Mouse (Mus musculus): ENCODE results near the gene Ift140.

Ift140 gene

DNA sequence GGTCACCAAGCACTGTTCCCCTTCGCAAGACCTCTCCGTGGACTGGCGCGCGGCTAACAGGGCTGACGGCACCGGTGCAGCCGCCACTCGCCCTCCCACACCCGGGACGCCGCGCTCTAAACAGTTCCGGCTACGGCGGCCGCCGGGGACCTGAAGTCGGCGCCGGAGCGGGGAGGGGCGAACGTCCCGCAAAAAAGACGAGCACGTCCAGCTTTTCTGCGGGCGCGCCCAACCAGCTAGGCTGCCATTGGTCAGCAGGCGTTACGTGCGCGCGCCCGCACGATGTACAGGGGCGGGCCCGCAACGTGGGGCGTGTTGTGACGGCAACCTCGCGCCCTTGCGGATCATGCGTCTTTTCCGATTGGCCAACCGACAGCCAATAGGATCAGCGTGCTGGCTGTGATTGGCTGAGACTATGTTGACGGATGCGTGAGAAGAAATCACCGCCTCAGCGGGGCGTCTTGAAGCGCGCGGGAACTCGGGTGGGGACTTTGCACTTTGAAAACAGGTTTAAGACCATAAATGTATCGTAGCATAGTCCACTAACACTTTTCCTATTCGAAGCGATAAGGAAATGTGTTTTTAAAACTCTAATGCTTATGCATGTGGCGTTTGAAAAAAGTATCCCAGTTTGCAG lies at the start of gene Ift140, which contains the start of gene Cramp1l:
Gene Ift140 (plus strand): TSS at position 431 of the 637 bp plus-strand sequence.
Gene Cramp1l (minus strand): TSS at position 134 of the 637 bp plus-strand sequence.
- under 1% methylated on average over 62 of the region's 62 CpGs for WGBS

DNA sequence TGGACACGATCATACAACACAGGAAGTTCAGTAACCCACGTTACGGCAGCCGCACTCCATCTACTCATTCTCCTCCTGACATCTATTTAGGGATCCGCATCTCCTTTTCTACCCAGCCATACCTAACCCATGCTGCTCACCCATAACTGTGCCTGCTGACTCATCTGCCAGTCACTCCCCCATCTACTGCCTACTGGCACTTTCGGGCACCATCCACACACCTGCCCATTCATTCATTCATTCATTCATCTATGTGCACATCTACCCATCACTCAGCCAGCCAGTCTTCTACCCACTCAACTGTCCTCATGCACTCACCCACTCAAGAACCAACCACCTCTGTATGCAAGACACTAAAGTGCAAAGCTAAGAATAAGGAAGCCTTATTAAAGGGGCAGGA lies 28.7 kb upstream of the Ift140 start:
- WGBS: 38% methylated on average over 6 of the region's 6 CpGs

- WGBS: 77% methylated on average over 6 of the region's 6 CpGs
Measured at GRCm38 (mm10) chr17:24994721-24995120, 21.2 kb upstream of the Ift140 start.

- 97% methylated on average over 3 of the region's 3 CpGs for WGBS
Measured at GRCm38 (mm10) chr17:25005102-25005501, 10.8 kb upstream of the Ift140 start.

- WGBS: under 1% methylated on average over 81 of the region's 81 CpGs
Measured at GRCm38 (mm10) chr17:25013606-25014501, 2.0 kb upstream of the Ift140 start.

GRCm38 (mm10) chr17:25014841-25015570 lies 879 bp upstream of the Ift140 start:
- WGBS: under 1% methylated on average over 39 of the region's 39 CpGs

- WGBS: under 1% methylated on average over 55 of the region's 55 CpGs
Measured at GRCm38 (mm10) chr17:25016292-25017132, 627 bp downstream of the Ift140 start.

DNA sequence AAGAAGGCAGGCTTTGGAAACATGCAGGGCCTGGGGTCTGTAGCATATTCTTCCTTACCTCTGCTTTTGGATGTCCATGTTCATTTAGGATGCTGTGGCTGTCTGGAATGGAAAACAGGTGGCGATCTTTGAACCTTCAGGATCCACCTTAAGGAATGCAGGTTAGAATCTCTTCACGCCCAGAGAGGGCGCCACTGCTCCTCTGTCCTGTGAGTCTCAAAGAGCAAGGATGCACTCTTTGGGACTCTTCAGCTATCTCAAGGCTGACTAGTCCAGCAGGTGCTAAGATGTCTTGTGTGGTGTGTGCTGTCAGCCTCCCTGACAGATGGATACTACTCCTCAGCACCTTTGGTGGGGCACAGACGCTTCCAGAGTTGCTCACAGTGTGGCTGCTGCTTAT lies 20.3 kb downstream of the Ift140 start:
- 68% methylated on average over 4 of the region's 4 CpGs for WGBS

GRCm38 (mm10) chr17:25044879-25045278 lies 29.0 kb downstream of the Ift140 start:
- WGBS: 78% methylated on average over 7 of the region's 7 CpGs

DNA sequence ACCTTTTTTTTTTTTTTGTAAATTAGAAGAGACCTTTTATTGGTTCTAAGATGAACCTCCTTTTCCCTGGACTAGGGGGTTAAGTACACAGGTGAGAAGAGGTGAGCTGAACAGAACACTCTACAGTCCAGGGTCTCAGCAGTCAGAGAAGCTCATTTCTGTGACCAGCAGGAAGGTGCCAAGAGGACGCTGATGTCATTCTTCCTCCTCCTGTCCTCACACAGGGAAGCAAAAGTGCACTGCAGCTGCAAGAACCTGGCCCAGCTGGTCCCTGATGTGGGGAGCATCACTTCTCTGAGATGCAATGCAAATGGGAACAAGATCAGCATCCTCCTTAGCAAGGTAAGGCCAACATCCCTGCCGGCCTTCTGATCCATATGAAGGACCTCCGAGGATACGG lies 29.4 kb downstream of the Ift140 start:
- 86% methylated on average over 4 of the region's 4 CpGs for WGBS

GRCm38 (mm10) chr17:25047143-25047542 lies 31.3 kb downstream of the Ift140 start:
- 48% methylated on average over 6 of the region's 6 CpGs for WGBS

DNA sequence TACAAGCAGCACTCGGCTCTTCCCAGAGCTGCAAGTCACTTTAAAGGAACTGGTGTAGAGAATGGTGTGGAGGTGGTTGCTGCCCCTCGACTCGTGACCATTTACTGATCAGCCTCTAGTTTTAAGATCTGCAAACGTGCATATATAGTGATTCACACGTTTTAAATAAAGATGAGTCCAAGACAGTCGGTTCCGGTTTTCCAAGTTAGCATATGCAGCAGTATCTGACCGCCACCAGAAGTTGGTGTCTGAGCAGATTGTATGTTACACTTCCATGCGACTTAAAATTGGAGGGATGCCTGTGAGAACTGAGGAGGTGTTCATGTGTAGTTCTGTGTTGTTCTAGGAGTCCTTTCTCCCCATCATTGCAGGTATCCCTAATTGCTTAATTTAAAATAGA lies 37.4 kb downstream of the Ift140 start:
- 43% methylated on average over 9 of the region's 9 CpGs for WGBS

DNA sequence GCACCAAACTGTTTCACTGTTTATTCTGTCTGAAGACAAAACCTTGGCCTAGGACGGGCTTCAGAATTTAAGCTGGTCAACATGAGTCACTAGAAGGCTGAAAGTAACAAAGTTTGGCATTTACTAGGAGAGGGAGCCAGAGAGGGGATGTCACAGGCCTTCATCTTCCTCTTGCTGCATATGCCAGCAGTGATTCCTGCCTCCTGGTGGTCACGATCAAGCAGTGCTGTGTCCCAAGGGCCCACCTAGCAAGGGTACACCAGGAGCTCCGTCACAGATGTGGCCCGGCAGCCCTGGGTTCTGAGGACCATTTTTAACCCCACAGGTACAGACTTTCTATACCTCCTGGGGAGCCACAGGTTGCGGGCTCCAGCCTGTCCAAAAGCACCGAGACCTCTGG lies 41.2 kb downstream of the Ift140 start:
- WGBS: 94% methylated on average over 6 of the region's 6 CpGs

GRCm38 (mm10) chr17:25063261-25063660 lies 47.4 kb downstream of the Ift140 start:
- 84% methylated on average over 4 of the region's 4 CpGs for WGBS

DNA sequence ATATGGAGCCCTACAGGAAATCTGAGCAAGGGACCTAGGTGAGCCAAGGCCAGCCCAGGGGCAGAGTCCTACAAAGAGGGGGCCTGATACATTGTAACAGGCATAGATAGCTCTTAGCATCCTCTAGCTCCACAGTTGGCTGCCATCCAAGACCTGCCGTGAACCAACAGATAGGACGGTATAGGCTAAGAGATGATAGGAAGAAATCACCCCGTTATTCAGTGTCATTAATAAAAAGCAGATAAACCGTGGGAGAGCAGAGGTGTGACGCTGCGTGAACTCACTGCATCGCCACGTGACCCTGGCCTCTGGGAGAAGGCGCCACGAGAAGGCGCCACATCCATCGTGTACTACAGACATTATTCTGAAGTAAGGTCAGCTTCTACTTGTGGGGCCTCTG lies 48.0 kb downstream of the Ift140 start:
- WGBS: 64% methylated on average over 12 of the region's 12 CpGs

DNA sequence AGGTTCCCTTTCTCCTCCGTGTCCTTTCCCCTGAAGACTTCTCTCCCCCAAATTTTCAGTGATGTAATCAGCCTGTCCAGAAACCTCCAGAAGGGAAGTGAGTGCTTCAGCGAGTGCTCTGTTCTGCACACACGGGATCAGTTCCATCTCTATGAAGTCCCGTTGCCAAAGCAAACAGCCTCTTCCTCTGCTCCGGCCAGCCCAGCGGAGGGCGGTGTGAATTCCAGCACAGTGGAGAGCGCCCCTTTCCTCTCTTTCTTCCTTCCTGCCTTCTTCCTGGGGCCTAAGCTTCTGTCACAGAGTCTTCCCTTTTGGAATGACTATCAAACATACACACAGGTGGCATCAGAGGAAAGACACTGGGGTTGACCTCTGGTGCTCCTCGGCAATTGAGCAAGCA lies 48.5 kb downstream of the Ift140 start:
- WGBS: 77% methylated on average over 9 of the region's 9 CpGs

- WGBS: 74% methylated on average over 3 of the region's 3 CpGs
Measured at GRCm38 (mm10) chr17:25065189-25065588, 49.3 kb downstream of the Ift140 start.

GRCm38 (mm10) chr17:25066595-25066994 lies 50.7 kb downstream of the Ift140 start:
- 78% methylated on average over 7 of the region's 7 CpGs for whole genome bisulfite sequencing

DNA sequence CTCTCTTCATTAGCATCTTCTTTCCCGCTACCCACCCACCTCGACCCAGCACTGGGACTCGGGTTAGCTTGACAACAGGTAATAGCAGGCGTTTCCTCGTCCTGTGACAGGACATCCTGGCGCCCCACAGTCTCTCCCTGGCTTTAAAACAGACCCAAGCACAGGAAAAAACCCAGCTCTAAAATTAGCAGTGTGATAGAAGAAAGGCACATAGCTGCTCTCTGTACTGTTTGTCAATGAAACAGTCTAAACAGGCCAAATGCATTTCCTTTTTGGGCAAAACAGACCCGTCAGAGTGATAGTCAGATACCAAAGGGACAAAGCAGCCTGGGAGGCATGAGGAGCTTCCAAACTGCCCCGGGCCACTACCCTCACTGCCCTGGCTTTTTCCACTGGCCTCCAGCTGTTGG lies 51.6 kb downstream of the Ift140 start:
- 64% methylated on average over 8 of the region's 8 CpGs for WGBS

GRCm38 (mm10) chr17:25068690-25069089 lies 52.8 kb downstream of the Ift140 start:
- 74% methylated on average over 2 of the region's 2 CpGs for WGBS

GRCm38 (mm10) chr17:25076906-25077305 lies 61.0 kb downstream of the Ift140 start:
- WGBS: 51% methylated on average over 4 of the region's 4 CpGs
